Mouse (Mus musculus) erythroblast, embryonic 14.5 days (primary cell): ENCODE measurements around the gene Trim2.

ENCODE experiments used
- GATA1 ChIP-seq: IDR thresholded peaks from 2 replicates; pipeline ENCODE4 v1.6.1; 2012; ENCODE audit warnings: low read length, inconsistent platforms, mixed read lengths
- TAL1 ChIP-seq: IDR thresholded peaks from 3 replicates; pipeline ENCODE4 v1.6.1; 2012; ENCODE audit warnings: low read length, inconsistent platforms, mixed read lengths

DNA sequence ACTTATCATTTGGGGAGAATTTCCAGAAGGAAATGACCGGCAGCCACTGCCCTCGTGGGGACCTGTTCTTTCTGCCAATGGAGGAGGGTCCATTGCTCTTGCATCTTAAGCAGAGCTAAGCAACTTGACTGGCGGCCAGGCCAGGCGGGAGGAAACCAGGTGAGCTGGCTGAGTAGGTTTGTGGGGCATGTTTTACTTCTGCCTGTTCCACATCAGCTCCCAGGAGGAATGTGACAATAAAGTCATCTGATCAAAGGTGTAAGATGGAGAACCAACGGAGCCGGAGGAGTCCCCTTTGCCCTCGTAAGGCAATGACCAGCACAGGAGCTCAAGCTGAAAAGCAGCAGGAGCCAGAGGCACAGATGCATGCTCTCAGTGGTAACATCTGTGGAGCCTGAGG, 35.1 kb upstream of the Trim2 start:
- TF ChIP-seq TAL1 (no peak), GATA1 (no peak)
